In the genomic region with DNA sequence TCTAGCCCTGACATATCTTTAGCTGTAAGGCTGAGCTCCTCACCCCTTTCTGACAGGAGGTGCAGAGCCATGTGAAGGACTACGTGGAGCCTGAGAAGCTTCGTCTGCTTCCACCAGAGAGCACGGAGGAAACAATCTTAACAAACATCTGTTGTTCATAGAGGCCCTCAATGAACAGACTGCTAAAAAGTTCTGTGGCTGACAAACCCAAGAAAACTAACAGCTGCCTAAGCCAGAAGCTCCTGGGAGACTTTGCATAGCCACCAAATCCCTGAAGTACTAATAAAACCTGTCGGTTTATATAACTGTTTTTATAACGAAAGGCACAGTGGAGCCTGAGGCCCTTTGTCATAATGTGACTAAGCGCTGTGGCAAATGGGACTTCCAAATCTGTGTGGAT, we compare ENCODE assay signal across 16 mouse cellular contexts. TPM values are rescaled to one million over a fixed set of nuclear protein-coding genes. Genes with fewer than 3 reads are reported as not detected.
DNase-seq lines count a peak whose midpoint lies in the region; ATAC-seq and TF ChIP-seq lines count a peak whose summit lies in the region.
"Had no signal": no experiment of that assay in that cellular context is flagged by ENCODE, and none has a peak within 500 bp of the region (broad histone marks: within the 10 kb centered on the region; RNA-seq: fewer than 3 reads in every experiment).

No protein-coding gene starts in this region.

- no peaks in the 10 kb centered on the region for H3K9me3 ChIP-seq in embryonic facial prominence, embryonic 12.5 days
- H3K9me3 ChIP-seq in embryonic facial prominence, embryonic 10.5 days: no peaks in the 10 kb centered on the region
- H3K9me3 ChIP-seq in stomach, embryonic 16.5 days (replicated peaks; ENCODE audit: control insufficient read depth, low read length): no peaks in the 10 kb centered on the region
- H3K9me3 ChIP-seq in stomach, postnatal 0 days (ENCODE audit: control insufficient read depth, low read length): no peaks in the 10 kb centered on the region
- H3K9me3 ChIP-seq: intestine, embryonic 15.5 days had no signal

- no peak for TF ChIP-seq POLR2A in kidney, adult 2 months (IDR thresholded peaks at IDR 0.05; ENCODE audit: low read depth, low read length)

- no peak overlapping the region for H3K9ac ChIP-seq in embryonic facial prominence, embryonic 12.5 days
- no peak overlapping the region for H3K9ac ChIP-seq in stomach, embryonic 16.5 days (ENCODE audit: low read length)
- H3K9ac ChIP-seq in stomach, postnatal 0 days (ENCODE audit: low read length): no peak overlapping the region
- H3K9ac ChIP-seq: intestine, embryonic 15.5 days had no signal

- H3K4me3 ChIP-seq in embryonic facial prominence, embryonic 12.5 days: no peak overlapping the region
- H3K4me3 ChIP-seq in embryonic facial prominence, embryonic 10.5 days: no peak overlapping the region
- H3K4me3 ChIP-seq in kidney, adult 2 months (ENCODE audit: insufficient read depth, low read depth, low read length): no peak overlapping the region
- H3K4me3 ChIP-seq in stomach, embryonic 16.5 days (replicated peaks; ENCODE audit: low read length): no peak overlapping the region
- H3K4me3 ChIP-seq in stomach, postnatal 0 days (ENCODE audit: low read depth, low read length): no peak overlapping the region
- H3K4me3 ChIP-seq: intestine, embryonic 15.5 days had no signal

- H3K4me2 ChIP-seq in embryonic facial prominence, embryonic 12.5 days (replicated peaks): no peak overlapping the region
- H3K4me2 ChIP-seq in stomach, embryonic 16.5 days (ENCODE audit: low read depth, low read length): no peak overlapping the region
- no peak overlapping the region for H3K4me2 ChIP-seq in stomach, postnatal 0 days (replicated peaks; ENCODE audit: low read depth)
- H3K4me2 ChIP-seq: intestine, embryonic 15.5 days had no signal

- no peak for DNase-seq in embryonic facial prominence, embryonic 10.5 days (ENCODE audit: low spot score)
- DNase-seq in kidney, adult 2 months: peak; percentile 10
- DNase-seq in kidney, postnatal 10 days: no peak
- no peak for DNase-seq in stomach, postnatal 0 days (ENCODE audit: low spot score)
- no peak for DNase-seq in frontal cortex, postnatal 14 days (ENCODE audit: low spot score in 2 of 2)
- no peak for DNase-seq in adrenal gland, postnatal 14 days
- DNase-seq: adrenal gland, adult 8-10 months; gastrocnemius, postnatal 14 days; thymus, adult 18-20 months had no signal

- 42% methylated on average over 6 of the region's 6 CpGs for WGBS in embryonic facial prominence, embryonic 12.5 days
- 60% methylated on average over 6 of the region's 6 CpGs for WGBS in embryonic facial prominence, embryonic 10.5 days
- WGBS in kidney, adult 2 months: 38% methylated on average over 6 of the region's 6 CpGs
- WGBS in stomach, embryonic 16.5 days: 44% methylated on average over 6 of the region's 6 CpGs
- WGBS in stomach, postnatal 0 days: 36% methylated on average over 6 of the region's 6 CpGs

- H3K27me3 ChIP-seq in embryonic facial prominence, embryonic 12.5 days: no peaks in the 10 kb centered on the region
- H3K27me3 ChIP-seq in embryonic facial prominence, embryonic 10.5 days (replicated peaks; ENCODE audit: low read depth, poor library complexity, severe bottlenecking): no peaks in the 10 kb centered on the region
- no peaks in the 10 kb centered on the region for H3K27me3 ChIP-seq in kidney, adult 2 months (replicated peaks; ENCODE audit: control insufficient read depth, insufficient read depth, low read length)
- no peaks in the 10 kb centered on the region for H3K27me3 ChIP-seq in stomach, embryonic 16.5 days (ENCODE audit: control insufficient read depth, insufficient read depth, low read length)
- no peaks in the 10 kb centered on the region for H3K27me3 ChIP-seq in stomach, postnatal 0 days (ENCODE audit: control insufficient read depth, insufficient read depth, low read length)
- H3K27me3 ChIP-seq: intestine, embryonic 15.5 days had no signal

- H3K4me1 ChIP-seq in embryonic facial prominence, embryonic 12.5 days: peaks cover 43% of the 10 kb centered on the region
- peaks cover 66% of the 10 kb centered on the region for H3K4me1 ChIP-seq in embryonic facial prominence, embryonic 10.5 days
- H3K4me1 ChIP-seq in kidney, adult 2 months (ENCODE audit: control insufficient read depth, insufficient read depth, low read length): peaks cover 60% of the 10 kb centered on the region
- H3K4me1 ChIP-seq in stomach, embryonic 16.5 days (ENCODE audit: control insufficient read depth, insufficient read depth, low read length): peaks cover 25% of the 10 kb centered on the region
- 0 out of 2 replicates have a peak, but pooled peaks cover 2% of the 10 kb centered on the region for H3K4me1 ChIP-seq in stomach, postnatal 0 days (replicated peaks; ENCODE audit: control insufficient read depth, insufficient read depth)

- TF ChIP-seq EP300 in stomach, postnatal 0 days (optimal IDR thresholded peaks at IDR 0.05): no peak

- H3K36me3 ChIP-seq in embryonic facial prominence, embryonic 12.5 days: no peaks in the 10 kb centered on the region; the same call in 1 of the 2 replicates
- peaks cover 69% of the 10 kb centered on the region for H3K36me3 ChIP-seq in embryonic facial prominence, embryonic 10.5 days (replicated peaks)
- no peaks in the 10 kb centered on the region for H3K36me3 ChIP-seq in kidney, adult 2 months (ENCODE audit: control insufficient read depth, insufficient read depth, low read length)
- no peaks in the 10 kb centered on the region for H3K36me3 ChIP-seq in stomach, embryonic 16.5 days (ENCODE audit: control insufficient read depth, insufficient read depth, low read length)
- H3K36me3 ChIP-seq in stomach, postnatal 0 days (ENCODE audit: control insufficient read depth, insufficient read depth, low read length): no peaks in the 10 kb centered on the region
- H3K36me3 ChIP-seq: intestine, embryonic 15.5 days had no signal

- peak overlapping the region; percentile 48; the same call in 1 of the 2 replicates for H3K27ac ChIP-seq in embryonic facial prominence, embryonic 12.5 days
- H3K27ac ChIP-seq in embryonic facial prominence, embryonic 10.5 days (replicated peaks): no peak overlapping the region
- peak overlapping the region; percentile 73 for H3K27ac ChIP-seq in kidney, adult 2 months (ENCODE audit: insufficient read depth, low read depth, low read length)
- H3K27ac ChIP-seq in stomach, embryonic 16.5 days (ENCODE audit: low read length): peak overlapping the region; percentile 10; the same call in 1 of the 2 replicates
- no peak overlapping the region for H3K27ac ChIP-seq in stomach, postnatal 0 days (replicated peaks)
- H3K27ac ChIP-seq: intestine, embryonic 15.5 days had no signal

- no peak for TF ChIP-seq CTCF in kidney, adult 2 months (conservative IDR thresholded peaks at IDR 0.05; ENCODE audit: insufficient read depth, insufficient read length, low read depth, low read length)
- no peak for TF ChIP-seq CTCF in stomach, postnatal 0 days (IDR thresholded peaks at IDR 0.05; ENCODE audit: low read depth)

- no peak for ATAC-seq in embryonic facial prominence, embryonic 12.5 days (ENCODE audit: insufficient number of reproducible peaks, insufficient read depth, low FRiP score, low TSS enrichment)
- no peak for ATAC-seq in stomach, embryonic 16.5 days (ENCODE audit: insufficient read depth, low FRiP score)
- ATAC-seq in stomach, postnatal 0 days (ENCODE audit: low FRiP score, low TSS enrichment): no peak
- ATAC-seq: intestine, embryonic 15.5 days; lung, postnatal 0 days had no signal

RNA-seq across cellular contexts. Expression of a gene that starts 9.0 kb away (rescaled TPM):
- polyA plus RNA-seq in embryonic facial prominence, embryonic 12.5 days (2016; fragmentation: Nextera tagmentation; extraction: Ambion mirVana): 60.4 and 64.9 TPM in 2 replicates
- polyA plus RNA-seq in embryonic facial prominence, embryonic 10.5 days (2016; fragmentation: Nextera tagmentation; extraction: Ambion mirVana): 80.9 and 86.6 TPM in 2 replicates
- polyA plus RNA-seq in kidney, adult 2 months (2012; rRNA removed): 127 and 128 TPM in 2 replicates
- 40.7 and 46.6 TPM in 2 replicates for polyA plus RNA-seq in stomach, embryonic 16.5 days (2015; fragmentation: Nextera tagmentation; extraction: Ambion mirVana)
- 41.5 and 47.7 TPM in 2 replicates for polyA plus RNA-seq in stomach, postnatal 0 days (2015; fragmentation: Nextera tagmentation; extraction: Ambion mirVana)
- total RNA-seq in adrenal gland, postnatal 14 days (2021): 109 and 114 TPM in 2 replicates

RNA-seq across cellular contexts. Expression of a gene that starts 25.7 kb away (rescaled TPM):
- 0.10 TPM in 1 of 2 replicates, not detected in the other for polyA plus RNA-seq in embryonic facial prominence, embryonic 12.5 days (2016; fragmentation: Nextera tagmentation; extraction: Ambion mirVana)
- polyA plus RNA-seq in embryonic facial prominence, embryonic 10.5 days (2016; fragmentation: Nextera tagmentation; extraction: Ambion mirVana): 0.16 TPM in 1 of 2 replicates, not detected in the other
- polyA plus RNA-seq in kidney, adult 2 months (2012; rRNA removed): 0.06 and 0.12 TPM in 2 replicates
- polyA plus RNA-seq in stomach, embryonic 16.5 days (2015; fragmentation: Nextera tagmentation; extraction: Ambion mirVana): 0.21 and 0.31 TPM in 2 replicates
- polyA plus RNA-seq in stomach, postnatal 0 days (2015; fragmentation: Nextera tagmentation; extraction: Ambion mirVana): 0.05 TPM in 1 of 2 replicates, not detected in the other
- not detected in 2 replicates for total RNA-seq in adrenal gland, postnatal 14 days (2021)
- total RNA-seq: adrenal gland, adult 8-10 months; hematopoietic stem cell, adult 5-6 weeks; neutrophil, adult 5-6 weeks had no signal
- polyA plus RNA-seq: forebrain, embryonic 11.5 days had no signal

RNA-seq across cellular contexts. Expression of a gene that starts 32.1 kb away (rescaled TPM):
- 10.9 and 12.7 TPM in 2 replicates for polyA plus RNA-seq in embryonic facial prominence, embryonic 12.5 days (2016; fragmentation: Nextera tagmentation; extraction: Ambion mirVana)
- 9.8 and 13.0 TPM in 2 replicates for polyA plus RNA-seq in embryonic facial prominence, embryonic 10.5 days (2016; fragmentation: Nextera tagmentation; extraction: Ambion mirVana)
- 4.0 and 4.6 TPM in 2 replicates for polyA plus RNA-seq in kidney, adult 2 months (2012; rRNA removed)
- 5.6 and 6.0 TPM in 2 replicates for polyA plus RNA-seq in stomach, embryonic 16.5 days (2015; fragmentation: Nextera tagmentation; extraction: Ambion mirVana)
- polyA plus RNA-seq in stomach, postnatal 0 days (2015; fragmentation: Nextera tagmentation; extraction: Ambion mirVana): 6.7 and 7.3 TPM in 2 replicates
- 11.7 and 15.5 TPM in 2 replicates for total RNA-seq in adrenal gland, postnatal 14 days (2021)

Comparison
In these comparisons a context has a peak if more than half of its experiments do, and no peak if none do; other contexts are left out.
1. H3K27ac ChIP-seq: peak in embryonic facial prominence, embryonic 12.5 days (single experiment), kidney, adult 2 months (single experiment) and stomach, embryonic 16.5 days (single experiment); none in embryonic facial prominence, embryonic 10.5 days (single experiment) and stomach, postnatal 0 days (single experiment).